Mouse (Mus musculus) megakaryocyte, embryonic 14.5 days (primary cell): Measurements from ENCODE around the gene Slco2a1.

Experiments
- FLI1 ChIP-seq: IDR thresholded peaks from 2 replicates; pipeline ENCODE4 v1.6.1; 2012; ENCODE audit warnings: low read length, inconsistent platforms, mixed read lengths
- GATA1 ChIP-seq: IDR thresholded peaks from 3 replicates; pipeline ENCODE4 v1.6.1; 2012; ENCODE audit warnings: mixed read lengths, low read length, inconsistent platforms, borderline replicate concordance

- TF ChIP-seq GATA1 = no peak
- TF ChIP-seq FLI1 = no peak
Observed at GRCm38 (mm10) chr9:102981791-102982190, 6.7 kb upstream of the Slco2a1 start.
